Comparison of ENCODE assay signal across 13 mouse cellular contexts in the genomic region with DNA sequence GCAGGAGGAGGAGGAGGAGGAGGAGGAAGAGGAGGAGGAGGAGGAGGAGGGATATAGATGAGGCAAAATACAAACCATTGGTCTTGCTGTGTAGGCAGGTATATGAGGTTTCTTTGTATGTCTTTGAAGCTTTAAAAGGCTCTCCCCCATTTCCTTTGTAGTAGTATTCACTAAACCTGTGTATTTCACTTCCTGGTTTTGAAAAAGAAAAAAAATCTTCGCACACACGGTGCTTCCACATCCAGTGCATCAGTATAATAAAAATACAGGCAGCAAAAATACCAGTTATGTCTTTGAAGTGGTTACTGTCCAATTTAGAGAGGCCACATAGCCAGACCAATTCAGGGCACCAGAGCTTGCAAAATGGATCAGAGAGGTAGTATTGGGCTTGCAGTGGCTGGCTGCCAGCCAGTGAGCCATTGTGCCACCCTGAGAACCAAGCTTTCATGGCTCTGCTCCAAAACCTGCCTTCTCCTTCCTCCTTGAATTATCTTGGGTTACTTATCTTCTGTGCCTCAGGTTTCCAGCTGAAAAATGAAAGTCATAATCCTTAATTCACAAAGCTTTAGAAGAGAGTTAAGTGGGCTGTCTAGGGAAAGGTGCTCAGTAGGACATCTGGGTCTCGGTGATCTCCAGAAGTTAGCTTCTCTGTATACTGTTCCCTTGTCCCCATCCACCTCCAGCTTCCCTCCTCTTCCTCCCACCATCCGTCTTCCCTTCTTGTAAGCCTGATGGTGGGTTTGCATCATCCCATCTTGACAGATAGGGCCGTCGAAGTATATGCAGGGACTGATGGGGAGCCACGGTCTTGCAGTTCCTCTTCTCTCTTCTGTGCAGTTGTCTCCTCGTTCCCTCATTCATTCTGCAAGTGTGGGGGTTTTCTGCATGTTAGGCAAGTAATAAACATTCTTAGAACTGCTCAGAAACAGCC.
A peak's percentile ranks its signal among the peaks of the same experiment; 100 is the strongest.
DNase-seq lines count a peak whose midpoint lies in the region; ATAC-seq and TF ChIP-seq lines count a peak whose summit lies in the region.
"Had no signal": no experiment of that assay in that cellular context is flagged by ENCODE, and none has a peak within 500 bp of the region (broad histone marks: within the 10 kb centered on the region; RNA-seq: fewer than 3 reads in every experiment).

No protein-coding gene starts in this region.

- no peak overlapping the region for H3K4me3 ChIP-seq in hindbrain, postnatal 0 days (ENCODE audit: low read length)
- H3K4me3 ChIP-seq in hindbrain, embryonic 14.5 days (replicated peaks; ENCODE audit: low read length): no peak overlapping the region
- H3K4me3 ChIP-seq: embryonic facial prominence, embryonic 15.5 days; limb, embryonic 10.5 days; megakaryocyte, embryonic 14.5 days had no signal

- DNase-seq in hindbrain, postnatal 0 days (ENCODE audit: low spot score): peak; percentile 19
- no peak for DNase-seq in hindbrain, embryonic 14.5 days (ENCODE audit: low spot score)
- peak; percentile 22 for DNase-seq in ovary, postnatal 14 days (ENCODE audit: low spot score)
- DNase-seq in ovary, adult 18-20 months (ENCODE audit: low spot score): no peak
- peak; percentile 54 for DNase-seq in brain, embryonic 14.5 days (ENCODE audit: low read depth)
- no peak for DNase-seq in gastrocnemius, postnatal 10 days

- H3K27me3 ChIP-seq in hindbrain, postnatal 0 days (ENCODE audit: insufficient read depth, low read length): no peaks in the 10 kb centered on the region
- H3K27me3 ChIP-seq in hindbrain, embryonic 14.5 days (ENCODE audit: control insufficient read depth, insufficient read depth, low read length): no peaks in the 10 kb centered on the region
- H3K27me3 ChIP-seq: embryonic facial prominence, embryonic 15.5 days; megakaryocyte, embryonic 14.5 days; Patski had no signal

- H3K4me1 ChIP-seq in hindbrain, postnatal 0 days (ENCODE audit: insufficient read depth, low read length): no peaks in the 10 kb centered on the region
- no peaks in the 10 kb centered on the region for H3K4me1 ChIP-seq in hindbrain, embryonic 14.5 days (replicated peaks; ENCODE audit: control insufficient read depth, insufficient read depth, low read length)
- H3K4me1 ChIP-seq: megakaryocyte, embryonic 14.5 days had no signal

- no peak for TF ChIP-seq POLR2A in brain, embryonic 14.5 days (IDR thresholded peaks at IDR 0.05; ENCODE audit: borderline replicate concordance, extremely low read depth, insufficient read depth, insufficient read length, poor library complexity, severe bottlenecking)

- H3K36me3 ChIP-seq in hindbrain, postnatal 0 days (ENCODE audit: insufficient read depth, low read length): no peaks in the 10 kb centered on the region
- no peaks in the 10 kb centered on the region for H3K36me3 ChIP-seq in hindbrain, embryonic 14.5 days (replicated peaks; ENCODE audit: control insufficient read depth, insufficient read depth)
- H3K36me3 ChIP-seq: embryonic facial prominence, embryonic 15.5 days; limb, embryonic 10.5 days had no signal

- ATAC-seq in hindbrain, postnatal 0 days: no peak
- ATAC-seq in hindbrain, embryonic 14.5 days (ENCODE audit: low FRiP score): no peak
- ATAC-seq in megakaryocyte progenitor cell, adult 5-6 weeks (replicated peaks; ENCODE audit: poor library complexity): peak; percentile 54
- ATAC-seq in erythroblast, adult 5-6 weeks (replicated peaks; ENCODE audit: low FRiP score, poor library complexity, severe bottlenecking): no peak
- ATAC-seq: Patski had no signal

- no peak for TF ChIP-seq CTCF in hindbrain, postnatal 0 days (IDR thresholded peaks at IDR 0.05; ENCODE audit: low read depth)
- TF ChIP-seq CTCF in brain, embryonic 14.5 days (IDR thresholded peaks at IDR 0.05; ENCODE audit: borderline replicate concordance, extremely low read depth, insufficient read depth, insufficient read length): no peak

- no peak overlapping the region for H3K4me2 ChIP-seq in hindbrain, postnatal 0 days (ENCODE audit: low read depth, low read length)
- no peak overlapping the region for H3K4me2 ChIP-seq in hindbrain, embryonic 14.5 days (replicated peaks)
- H3K4me2 ChIP-seq: embryonic facial prominence, embryonic 15.5 days had no signal

- no peak overlapping the region for H3K27ac ChIP-seq in hindbrain, postnatal 0 days
- H3K27ac ChIP-seq in hindbrain, embryonic 14.5 days: no peak overlapping the region
- H3K27ac ChIP-seq: embryonic facial prominence, embryonic 15.5 days; kidney, postnatal 0 days; limb, embryonic 10.5 days had no signal

- H3K9ac ChIP-seq in hindbrain, postnatal 0 days (replicated peaks; ENCODE audit: low read length): no peak overlapping the region
- H3K9ac ChIP-seq in hindbrain, embryonic 14.5 days: no peak overlapping the region
- H3K9ac ChIP-seq: embryonic facial prominence, embryonic 15.5 days had no signal

- H3K9me3 ChIP-seq in hindbrain, postnatal 0 days (ENCODE audit: low read length): no peaks in the 10 kb centered on the region
- H3K9me3 ChIP-seq in hindbrain, embryonic 14.5 days (ENCODE audit: control insufficient read depth, low read length): no peaks in the 10 kb centered on the region
- H3K9me3 ChIP-seq: embryonic facial prominence, embryonic 15.5 days; limb, embryonic 10.5 days had no signal

- WGBS in hindbrain, postnatal 0 days: 78% methylated on average over 8 of the region's 8 CpGs
- 90% methylated on average over 8 of the region's 8 CpGs for WGBS in hindbrain, embryonic 14.5 days

Comparison
In these comparisons a context has a peak if more than half of its experiments do, and no peak if none do; other contexts are left out.
1. DNase-seq: peak in hindbrain, postnatal 0 days (single experiment), ovary, postnatal 14 days (single experiment) and brain, embryonic 14.5 days (single experiment); none in hindbrain, embryonic 14.5 days (single experiment), ovary, adult 18-20 months (single experiment) and gastrocnemius, postnatal 10 days (single experiment).